Mouse (Mus musculus) kidney, adult 2 months (tissue): Measurements from ENCODE around the gene Abcg1.

Experiments used
- CTCF ChIP-seq: fragments of 200-500 bp; conservative IDR thresholded peaks from 2 replicates; pipeline ENCODE4 v1.5.1; 2011; ENCODE audit warnings: low read depth, mild to moderate bottlenecking, control low read depth, low read length, moderate library complexity, mixed read lengths; ENCODE audit not compliant: insufficient read depth, insufficient read length
- POLR2A ChIP-seq: fragments of 200-500 bp; IDR thresholded peaks from one replicate; pipeline ENCODE4 v1.6.1; 2011; ENCODE audit warnings: low read depth, low read length, control low read depth

GRCm38 (mm10) chr17:31069845-31070244, 12.4 kb downstream of the Abcg1 start:
- TF ChIP-seq CTCF (no peak), POLR2A (no peak)
